Mouse (Mus musculus) lung, embryonic 14.5 days (tissue): ENCODE measurements around the gene Dnajb6. TPM values are rescaled to one million over a fixed set of nuclear protein-coding genes. Genes with fewer than 3 reads are reported as not detected.

Source experiments
- ATAC-seq: fragments of 200-750 bp; cut with Nextera tagmentation; 2 replicates; pipeline ENCODE4 v1.8.0; 2017; ENCODE audit warnings: mild to moderate bottlenecking, moderate TSS enrichment, moderate library complexity; ENCODE audit not compliant: insufficient read depth
- DNase-seq: peaks from one replicate; pipeline ENCODE4 v3.0.0-alpha.2; 2015
- H3K27ac ChIP-seq: fragments of 300-500 bp; sonication (generic); 2 replicates; pipeline ENCODE4 v1.5.1; 2014; ENCODE audit warnings: low read depth, mild to moderate bottlenecking, moderate library complexity
- H3K27me3 ChIP-seq: fragments of 300-500 bp; sonication (generic); 2 replicates; pipeline ENCODE4 v1.6.1; 2014; ENCODE audit warnings: low read length, control low read depth; ENCODE audit not compliant: insufficient read depth
- H3K36me3 ChIP-seq: fragments of 300-500 bp; sonication (generic); 2 replicates; pipeline ENCODE4 v1.6.1; 2014; ENCODE audit warnings: control low read depth; ENCODE audit not compliant: insufficient read depth
- H3K4me1 ChIP-seq: fragments of 300-500 bp; sonication (generic); 2 replicates; pipeline ENCODE4 v1.6.1; 2014; ENCODE audit warnings: antibody characterized with exemption, control low read depth; ENCODE audit not compliant: insufficient read depth
- H3K4me2 ChIP-seq: fragments of 300-500 bp; sonication (generic); 2 replicates; pipeline ENCODE4 v1.6.1; 2014; ENCODE audit warnings: mild to moderate bottlenecking
- H3K4me3 ChIP-seq: fragments of 300-500 bp; sonication (generic); 2 replicates; pipeline ENCODE4 v1.5.1; 2014; ENCODE audit warnings: low read depth, low read length
- H3K9ac ChIP-seq: fragments of 300-500 bp; sonication (generic); 2 replicates; pipeline ENCODE4 v1.6.1; 2014
- H3K9me3 ChIP-seq: fragments of 300-500 bp; sonication (generic); 2 replicates; pipeline ENCODE4 v1.6.1; 2016; ENCODE audit warnings: low read depth, low read length, control low read depth
- CTCF ChIP-seq: IDR thresholded peaks from 2 replicates; pipeline ENCODE4 v1.5.1; 2016; ENCODE audit warnings: antibody characterized with exemption, low read depth
- WGBS: fragments of 180-500 bp; shearing (Covaris S2); extraction: QIAGEN DNeasy Blood & Tissue Kit; methylation state at CpG from one replicate; pipeline ENCODE4 v1.1.7; 2014; 5-methylcytosine and 5-hydroxymethylcytosine counted together
- polyA plus RNA-seq: library from polyadenylated mRNA; unstranded; fragments of >200 nt; fragmentation: Nextera tagmentation; extraction: Ambion mirVana; gene quantifications from 2 replicates; pipeline ENCODE4 v1.2.1, GENCODE M21; 2014

The Dnajb6 gene
- polyA plus RNA-seq = 143 and 146 TPM in 2 replicates

- H3K4me1 ChIP-seq = peaks cover 2% of the 10 kb centered on the region; the same call in 1 of the 2 replicates
- TF ChIP-seq CTCF = no peak
- DNase-seq (peak; percentile 97), ATAC-seq (peak; percentile 96)
- H3K4me2 ChIP-seq = peak within 1 kb of the TSS; percentile 80
- H3K27me3 ChIP-seq = no peaks in the 10 kb centered on the region
- H3K9ac ChIP-seq = peak within 1 kb of the TSS; percentile 97
- H3K9me3 ChIP-seq = no peaks in the 10 kb centered on the region
- H3K36me3 ChIP-seq = no peaks in the 10 kb centered on the region
- peak within 1 kb of the TSS; percentile 96 for H3K4me3 ChIP-seq
- 0% methylated on average over 46 of the region's 46 CpGs for WGBS
- peak within 1 kb of the TSS; percentile 96 for H3K27ac ChIP-seq
These were observed at the start of gene Dnajb6, which contains the start of gene Gm5129 for GRCm38 (mm10) chr5:29735557-29736061. Gene Dnajb6, plus strand, starts transcription at chr5:29735688. Gene Gm5129, minus strand, starts transcription at chr5:29735936.

DNA sequence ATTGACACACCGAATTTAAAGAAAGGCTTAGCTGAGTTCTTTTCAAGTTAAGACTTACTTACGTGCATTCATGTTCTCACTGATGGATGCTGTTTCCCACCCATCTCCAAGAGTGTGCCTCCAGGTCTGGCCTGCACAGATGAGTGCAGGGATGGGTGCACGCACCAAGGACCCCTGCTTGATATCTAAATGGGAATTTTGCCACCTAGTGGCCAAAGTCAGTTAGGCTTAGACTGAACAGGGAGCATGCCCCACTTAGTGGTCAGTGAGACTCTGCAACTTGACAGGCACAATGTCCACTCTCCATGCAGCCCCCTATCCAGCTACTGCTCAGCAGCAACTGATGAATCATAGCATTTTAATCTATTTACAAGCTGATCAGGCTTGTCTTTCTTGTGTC lies 47.8 kb upstream of the Dnajb6 start:
- no peak overlapping the region for H3K4me2 ChIP-seq
- H3K9me3 ChIP-seq = no peaks in the 10 kb centered on the region
- H3K9ac ChIP-seq = no peak overlapping the region
- no peaks in the 10 kb centered on the region for H3K36me3 ChIP-seq
- DNase-seq = peak; percentile 78
- WGBS = 52% methylated on average over 3 of the region's 3 CpGs
- 0 out of 2 replicates have a peak, but pooled peaks have one; percentile 63 for ATAC-seq
- TF ChIP-seq CTCF = peak; percentile 82
- H3K27me3 ChIP-seq = no peaks in the 10 kb centered on the region
- H3K4me3 ChIP-seq = no peak overlapping the region
- H3K27ac ChIP-seq = no peak overlapping the region
- no peaks in the 10 kb centered on the region for H3K4me1 ChIP-seq

- Histone ChIP-seq H3K4me2 (no peak overlapping the region), H3K27me3 (no peaks in the 10 kb centered on the region), H3K4me1 (no peaks in the 10 kb centered on the region), H3K36me3 (no peaks in the 10 kb centered on the region), H3K4me3 (no peak overlapping the region), H3K9ac (no peak overlapping the region), H3K9me3 (no peaks in the 10 kb centered on the region), H3K27ac (no peak overlapping the region)
- TF ChIP-seq CTCF = 0 out of 2 replicates have a peak, but pooled peaks have one; percentile 4
- DNase-seq = peak; percentile 14
- no peak for ATAC-seq
- WGBS = 49% methylated on average over 7 of the region's 7 CpGs
These were observed 47.1 kb upstream of the Dnajb6 start for GRCm38 (mm10) chr5:29688352-29688751.

- Histone ChIP-seq H3K27ac (no peak overlapping the region), H3K4me3 (no peak overlapping the region), H3K9me3 (no peaks in the 10 kb centered on the region), H3K36me3 (no peaks in the 10 kb centered on the region), H3K4me2 (no peak overlapping the region), H3K4me1 (no peaks in the 10 kb centered on the region), H3K9ac (no peak overlapping the region), H3K27me3 (no peaks in the 10 kb centered on the region)
- no peak for TF ChIP-seq CTCF
- 78% methylated on average over 4 of the region's 4 CpGs for WGBS
- ATAC-seq (no peak), DNase-seq (no peak)
These were observed 37.0 kb upstream of the Dnajb6 start for GRCm38 (mm10) chr5:29698493-29698892.

DNA sequence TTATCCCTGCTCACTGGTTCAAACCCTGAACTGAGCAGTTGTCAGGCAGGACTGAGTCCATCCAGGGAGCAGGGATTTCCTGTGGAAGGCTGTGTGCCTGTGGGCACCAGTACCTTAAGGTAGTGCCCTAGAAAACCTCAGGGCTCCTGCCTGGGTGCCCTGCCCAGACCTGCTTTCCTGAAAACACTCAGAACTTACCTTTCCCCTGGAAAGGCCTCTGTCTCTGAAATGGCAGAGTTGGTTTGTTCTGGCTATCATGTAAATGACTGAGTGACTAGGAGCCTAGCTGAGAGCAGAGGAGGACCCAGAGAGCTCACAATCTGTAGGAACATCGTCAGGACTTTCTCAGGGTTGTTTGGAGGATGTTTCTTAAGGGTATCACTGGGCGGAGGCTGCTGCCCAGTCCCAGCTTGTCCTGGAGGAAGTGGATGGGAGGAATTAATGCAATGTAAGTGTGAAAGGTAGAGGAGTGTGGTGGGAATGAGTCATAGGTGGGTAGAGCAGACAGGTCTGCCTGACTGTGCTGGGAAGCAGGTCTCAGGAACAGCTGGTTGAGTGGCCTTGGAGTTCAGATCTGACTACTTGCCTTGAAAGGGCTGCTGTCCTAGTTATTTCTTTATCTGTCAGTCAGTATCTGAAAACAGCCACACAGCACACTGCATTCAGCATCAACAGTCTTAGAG lies 35.8 kb upstream of the Dnajb6 start:
- TF ChIP-seq CTCF = no peak
- Histone ChIP-seq H3K9me3 (no peaks in the 10 kb centered on the region), H3K4me2 (no peak overlapping the region), H3K4me1 (no peaks in the 10 kb centered on the region), H3K36me3 (no peaks in the 10 kb centered on the region), H3K27ac (no peak overlapping the region), H3K9ac (no peak overlapping the region), H3K27me3 (no peaks in the 10 kb centered on the region), H3K4me3 (no peak overlapping the region)
- ATAC-seq (no peak), DNase-seq (no peak)
- WGBS = 74% methylated on average over 2 of the region's 2 CpGs

DNA sequence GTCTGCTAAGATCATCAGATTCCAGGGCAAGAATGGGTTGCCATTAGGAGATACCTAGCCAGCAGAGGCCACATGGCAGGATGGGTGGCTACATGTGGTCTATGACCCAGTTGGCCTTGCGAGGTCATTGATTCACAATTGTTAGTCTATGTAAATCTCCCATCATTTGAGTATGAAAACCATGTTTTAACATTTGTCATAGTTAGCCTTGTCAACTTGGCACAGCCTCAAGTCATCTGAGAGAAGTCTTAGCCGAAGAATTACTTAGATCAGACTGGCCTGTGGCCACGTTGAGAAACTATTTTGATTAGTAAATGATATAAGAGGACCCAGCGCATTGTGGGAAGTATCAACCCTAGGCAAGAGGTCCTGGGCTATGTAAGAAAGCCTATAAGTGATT lies 28.2 kb upstream of the Dnajb6 start:
- no peaks in the 10 kb centered on the region for H3K36me3 ChIP-seq
- H3K4me3 ChIP-seq = no peak overlapping the region
- H3K27me3 ChIP-seq = no peaks in the 10 kb centered on the region
- WGBS = 78% methylated on average over 4 of the region's 4 CpGs
- no peak for TF ChIP-seq CTCF
- no peak overlapping the region for H3K9ac ChIP-seq
- ATAC-seq (no peak), DNase-seq (no peak)
- no peak overlapping the region for H3K27ac ChIP-seq
- no peaks in the 10 kb centered on the region for H3K9me3 ChIP-seq
- no peaks in the 10 kb centered on the region for H3K4me1 ChIP-seq
- no peak overlapping the region for H3K4me2 ChIP-seq

DNA sequence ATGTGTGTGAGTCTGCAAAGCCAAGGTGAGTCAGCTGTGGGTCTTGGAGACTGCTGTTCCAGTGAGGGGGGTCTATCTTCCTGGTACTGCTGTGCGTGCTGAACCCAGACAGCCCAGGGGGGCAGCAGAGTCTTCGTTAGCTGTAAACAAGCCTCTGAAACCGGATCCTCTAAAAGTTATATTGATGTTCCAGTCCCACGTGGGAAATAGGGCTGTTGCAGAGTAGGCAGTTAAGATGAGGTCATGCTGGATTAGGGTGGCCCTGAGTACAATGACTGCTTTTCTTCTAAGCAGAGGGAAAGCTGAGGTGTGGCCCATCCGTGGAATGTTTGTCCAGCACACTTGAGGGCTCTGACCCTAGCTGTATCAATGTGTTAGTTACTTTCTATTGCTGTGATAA lies 27.2 kb upstream of the Dnajb6 start:
- 4% methylated on average over 5 of the region's 5 CpGs for WGBS
- H3K4me1 ChIP-seq = no peaks in the 10 kb centered on the region
- no peak for TF ChIP-seq CTCF
- no peak overlapping the region for H3K4me2 ChIP-seq
- no peaks in the 10 kb centered on the region for H3K27me3 ChIP-seq
- peak; percentile 51 for DNase-seq
- H3K36me3 ChIP-seq = no peaks in the 10 kb centered on the region
- peak overlapping the region; percentile 54; the same call in 1 of the 2 replicates for H3K27ac ChIP-seq
- no peak overlapping the region for H3K4me3 ChIP-seq
- no peak overlapping the region for H3K9ac ChIP-seq
- peak; percentile 90 for ATAC-seq
- H3K9me3 ChIP-seq = no peaks in the 10 kb centered on the region
